Mouse (Mus musculus) heart, adult 9 months (tissue): ENCODE data around the gene Lrrc3c.

Experiments used
- DNase-seq, 2 experiments: peaks; one replicate each; pipeline ENCODE4 v3.0.0; 2022; ENCODE audit warnings: low spot score in 2 of 2

Gene Lrrc3c

DNA sequence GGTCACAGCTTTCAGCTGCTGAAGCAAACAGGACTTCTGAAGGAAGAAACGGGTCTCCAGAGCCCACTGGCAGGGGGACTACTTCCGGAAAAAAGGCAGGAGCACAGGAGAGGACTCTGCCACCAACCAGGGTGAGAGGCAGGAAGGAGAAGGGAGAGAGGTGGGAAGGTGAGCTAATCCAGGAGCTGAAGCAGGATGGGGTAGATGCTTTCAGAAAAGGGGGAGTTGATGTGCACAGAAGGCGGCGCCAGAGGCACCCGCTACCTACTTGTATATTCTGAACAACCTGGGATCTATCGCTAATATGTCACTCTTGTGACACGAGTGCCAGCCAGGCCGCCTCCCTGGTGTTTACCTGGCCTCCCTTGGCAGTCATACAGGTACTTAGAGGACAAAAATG, at the start of gene Lrrc3c:
Lrrc3c (plus strand) TSS at position 301 of the 400 bp plus-strand sequence.
- no peak for DNase-seq

GRCm38 (mm10) chr11:98549363-98549762, 48.7 kb upstream of the Lrrc3c start:
- no peak for DNase-seq

- DNase-seq: peak in 1 of 2 experiments; percentile 8
These were observed 47.6 kb upstream of the Lrrc3c start for GRCm38 (mm10) chr11:98550311-98550974.

DNA sequence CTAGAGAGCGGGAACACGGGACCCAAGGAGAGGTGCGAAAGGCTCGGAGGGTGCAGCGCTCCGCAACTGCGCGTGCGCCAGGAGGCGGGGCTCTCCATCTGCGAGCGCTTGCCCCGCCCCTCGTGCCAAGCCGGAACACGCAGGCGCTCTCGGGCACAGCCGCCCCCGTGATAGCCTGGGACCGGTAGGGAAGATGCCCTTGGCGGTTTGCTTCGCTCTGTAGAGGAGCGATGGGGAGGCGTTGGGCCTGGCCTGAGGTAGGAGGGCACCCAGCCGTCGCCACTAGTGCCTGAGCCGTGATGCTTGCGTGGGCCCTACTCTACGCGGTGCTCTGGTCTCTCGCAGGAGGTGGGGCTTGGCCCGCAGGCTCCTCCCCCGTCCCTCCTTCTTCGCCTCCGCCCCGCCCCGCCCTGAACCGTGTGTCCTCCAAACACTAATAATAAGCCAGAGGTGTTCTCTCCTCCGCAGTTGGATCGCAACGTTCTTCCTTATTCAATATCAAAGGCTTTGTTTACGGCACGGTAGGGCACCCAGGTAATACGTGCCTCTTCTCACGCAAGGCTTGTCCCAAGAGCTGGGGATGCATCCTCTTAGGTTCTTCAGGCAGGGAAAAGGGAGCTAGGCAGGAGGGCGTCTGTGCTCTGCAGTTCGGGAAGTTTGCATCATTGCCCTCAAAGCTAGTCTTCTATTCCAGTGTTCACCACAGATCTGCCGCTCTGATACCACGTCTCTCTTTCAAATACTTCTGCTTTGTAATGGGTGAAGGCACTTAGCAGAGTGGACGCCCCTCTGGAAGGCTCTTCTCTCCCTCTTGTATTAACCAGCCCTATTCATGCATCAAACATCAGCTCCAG, 46.9 kb upstream of the Lrrc3c start, which contains the start of gene Zpbp2:
Zpbp2 (plus strand) TSS at position 123 of the 854 bp plus-strand sequence.
- DNase-seq: peak; percentile 85

GRCm38 (mm10) chr11:98553966-98554365, 44.1 kb upstream of the Lrrc3c start:
- DNase-seq: no peak

DNA sequence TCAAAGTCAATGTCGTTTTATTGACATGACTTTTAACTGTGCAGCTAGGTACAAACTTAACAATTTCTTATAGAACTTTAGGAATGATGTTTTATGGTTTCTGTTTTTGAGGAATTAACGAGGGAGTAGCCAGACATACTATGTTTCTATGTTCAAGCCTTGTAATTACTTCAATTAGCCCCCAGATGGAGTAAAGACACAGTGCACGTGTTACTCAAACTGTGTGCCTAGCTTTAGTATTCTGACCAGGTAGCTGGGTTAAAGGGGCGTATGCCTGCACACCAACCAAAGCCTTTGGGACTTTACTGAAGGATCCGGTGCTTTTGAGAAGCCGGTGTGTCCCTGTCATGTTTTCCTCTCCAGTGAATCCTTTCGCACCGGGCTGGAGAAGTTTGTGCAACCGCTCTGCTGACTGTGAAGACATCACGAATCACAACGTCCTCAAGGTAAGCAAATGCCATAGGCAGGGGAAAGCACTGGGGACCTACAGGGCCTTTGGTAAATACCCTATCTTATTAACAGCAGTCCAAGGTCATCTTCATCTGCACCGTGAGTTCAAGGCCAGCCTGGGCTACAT, 42.9 kb upstream of the Lrrc3c start:
- DNase-seq: no peak

DNA sequence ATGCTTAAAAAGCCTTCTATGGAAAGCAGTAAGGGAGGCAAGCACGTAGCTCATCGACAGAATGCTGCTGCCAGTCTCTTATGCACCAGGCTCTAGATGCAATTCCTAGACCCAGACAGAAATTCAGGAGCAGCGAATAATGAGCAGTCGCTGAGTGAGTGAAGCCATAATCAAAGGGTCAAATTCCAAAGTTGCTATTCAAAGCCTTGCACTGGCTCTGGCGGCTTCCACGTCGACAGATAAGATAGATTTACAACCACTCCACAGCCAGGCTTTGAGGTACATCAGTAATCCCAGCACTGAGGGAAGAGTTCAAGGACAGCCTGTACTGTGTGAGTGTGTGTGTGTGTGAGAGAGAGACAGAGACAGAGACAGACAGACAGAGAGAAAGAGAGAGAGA, 37.1 kb upstream of the Lrrc3c start:
- DNase-seq: no peak

- no peak for DNase-seq
These were observed 35.1 kb upstream of the Lrrc3c start for GRCm38 (mm10) chr11:98563025-98563424.

DNA sequence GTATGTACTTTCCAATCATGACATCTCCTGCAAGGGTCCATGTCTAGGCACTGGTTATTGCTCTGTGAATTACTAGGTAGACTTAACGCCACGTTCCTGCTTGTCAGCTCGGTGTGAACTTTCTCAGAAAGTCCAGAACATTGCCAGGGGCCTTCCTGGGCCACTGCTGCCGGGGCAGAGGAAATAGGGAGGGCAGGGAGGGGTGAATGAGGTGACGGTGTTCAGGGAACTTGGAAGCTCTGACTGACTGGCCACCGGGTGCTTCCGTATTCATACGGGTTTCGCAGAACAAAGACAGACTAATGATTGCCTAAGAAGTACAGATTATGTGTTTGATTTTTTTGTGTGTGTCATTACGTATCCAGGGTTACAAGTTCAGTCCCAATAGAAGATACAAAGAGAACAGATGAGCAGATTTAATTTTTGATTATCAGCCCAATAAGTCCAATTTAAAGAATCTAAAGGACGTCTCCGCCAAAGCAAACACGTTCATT, 34.1 kb upstream of the Lrrc3c start:
- DNase-seq: no peak

DNA sequence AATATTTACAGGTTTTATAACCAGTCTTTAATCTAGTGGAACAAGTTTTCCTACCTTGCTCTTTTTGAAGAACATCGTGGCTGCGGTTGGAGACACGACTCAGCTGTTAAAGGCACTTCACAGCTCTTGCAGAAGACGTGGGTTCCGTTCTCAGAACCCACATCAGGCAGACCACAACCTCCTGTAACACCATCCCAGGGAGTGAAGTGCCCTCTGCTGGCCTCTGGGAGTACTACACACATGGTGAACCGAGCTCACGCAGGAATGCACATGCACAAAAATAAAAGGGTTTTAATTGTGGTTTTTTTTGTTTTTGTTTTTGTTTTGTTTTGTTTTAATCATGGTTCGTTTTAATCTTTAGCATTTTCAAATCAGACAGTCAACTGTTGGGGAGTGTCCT, 29.8 kb upstream of the Lrrc3c start:
- no peak for DNase-seq

GRCm38 (mm10) chr11:98569461-98569860, 28.6 kb upstream of the Lrrc3c start:
- no peak for DNase-seq

DNA sequence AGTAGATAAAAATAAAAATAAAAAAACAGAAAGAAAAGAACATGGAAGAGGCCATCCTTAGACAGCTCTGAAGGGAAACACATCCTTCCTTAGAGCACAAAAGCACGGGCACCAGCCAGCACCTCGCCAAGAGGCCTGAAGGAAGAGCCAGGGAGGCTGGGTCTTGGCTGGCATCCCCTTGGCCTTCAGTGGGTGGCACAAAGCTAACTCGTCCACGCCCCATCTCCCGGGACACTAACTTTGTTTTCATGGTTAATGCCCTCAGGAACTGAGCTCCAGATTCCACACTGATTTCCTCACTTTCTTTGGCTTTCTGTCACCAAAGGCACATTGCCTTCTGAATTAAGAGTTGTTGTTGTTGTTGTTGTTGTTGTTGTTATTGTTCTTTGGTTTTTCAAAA, 20.3 kb upstream of the Lrrc3c start:
- no peak for DNase-seq

GRCm38 (mm10) chr11:98580301-98581121, 17.6 kb upstream of the Lrrc3c start:
- no peak for DNase-seq

DNA sequence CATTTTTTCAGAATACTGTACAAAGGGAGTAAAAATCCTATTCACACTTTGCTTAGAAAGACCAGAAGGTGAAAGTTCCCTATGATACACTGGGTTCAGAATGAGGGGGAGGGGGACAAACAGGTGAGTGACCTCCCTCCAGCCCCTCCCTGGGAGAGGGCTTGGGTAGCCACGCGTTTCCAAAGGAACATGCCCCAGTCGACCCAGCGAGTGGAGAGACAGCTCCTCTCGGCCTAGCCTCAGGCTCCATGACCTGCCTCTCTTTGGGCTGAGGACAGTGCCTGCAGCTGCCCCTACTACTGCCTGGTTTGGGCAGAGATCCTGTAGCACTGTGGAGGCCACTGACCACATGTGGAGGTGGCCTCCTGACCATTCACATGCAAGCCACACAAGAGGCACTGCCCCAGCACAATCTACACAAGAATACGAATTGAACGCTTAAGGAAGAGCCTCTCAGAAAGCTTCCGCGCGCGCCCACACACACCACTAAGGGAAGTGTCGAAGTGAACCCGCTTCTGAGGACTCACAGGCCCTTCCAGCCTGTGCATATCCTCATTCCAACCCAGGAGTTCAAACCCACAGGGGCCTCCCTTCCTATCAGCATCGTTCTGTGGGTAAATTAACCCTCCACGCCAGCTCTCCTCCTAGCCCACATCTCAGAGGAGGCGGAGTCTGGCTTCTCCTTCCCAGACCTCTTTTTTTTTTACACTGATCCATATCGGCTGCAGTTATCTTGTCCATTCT, 16.6 kb upstream of the Lrrc3c start:
- DNase-seq: no peak

GRCm38 (mm10) chr11:98582030-98582388, 16.1 kb upstream of the Lrrc3c start:
- no peak for DNase-seq

- no peak for DNase-seq
These were observed 15.4 kb upstream of the Lrrc3c start for GRCm38 (mm10) chr11:98582551-98583264.

DNA sequence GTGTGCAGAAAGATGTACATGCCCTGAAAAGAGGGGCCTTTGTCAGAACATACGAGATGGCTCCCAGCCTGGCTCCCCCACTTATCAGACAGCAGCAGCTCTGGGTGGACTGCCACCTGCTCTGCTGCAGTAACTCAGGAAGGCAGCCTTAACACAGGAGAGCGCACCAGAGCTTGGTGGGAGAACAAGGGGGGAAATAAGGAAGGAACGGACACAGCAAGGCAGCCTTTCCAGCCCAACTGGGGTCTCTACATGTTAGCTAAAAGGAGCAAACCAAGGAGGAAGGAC, 14.9 kb upstream of the Lrrc3c start:
- DNase-seq: no peak

GRCm38 (mm10) chr11:98583571-98583970, 14.5 kb upstream of the Lrrc3c start:
- no peak for DNase-seq

DNA sequence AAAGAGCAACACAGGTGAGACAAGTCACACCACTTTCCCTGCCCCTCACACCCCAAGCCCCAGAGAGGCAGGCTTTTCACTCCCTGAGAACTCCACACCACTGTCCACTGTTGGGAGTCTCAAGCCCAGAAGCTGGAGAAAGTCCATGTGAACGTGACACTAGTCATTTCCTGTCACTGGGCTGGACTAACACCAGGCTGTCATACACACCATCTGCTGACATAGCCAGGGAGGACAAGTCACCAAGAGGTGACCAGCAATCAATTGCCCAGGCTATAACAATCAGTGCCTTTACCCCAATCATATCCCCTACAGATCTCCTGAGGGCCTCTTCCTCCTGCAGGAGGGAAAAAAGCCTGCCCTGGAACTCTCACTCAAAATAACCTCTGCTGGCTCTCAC, 13.9 kb upstream of the Lrrc3c start:
- DNase-seq: no peak

- DNase-seq: no peak
These were observed 13.4 kb upstream of the Lrrc3c start for GRCm38 (mm10) chr11:98584629-98585177.
